Mouse (Mus musculus) megakaryocyte progenitor cell, adult 5-6 weeks (primary cell): Measurements from ENCODE around the gene Leng8. TPM values are rescaled to one million over a fixed set of nuclear protein-coding genes. Genes with fewer than 3 reads are reported as not detected.

Source experiments
- total RNA-seq, 2 experiments: library from RNA; stranded (forward) in 1 of 2; stranded (reverse) in 1 of 2; fragments of 157-497, 149-512 nt in 1 of 2; fragments of 200-1000 nt in 1 of 2; gene quantifications; 2 replicates each; pipeline versions ENCODE4 v1.2.3 to v1.2.4; 2015 to 2017

Leng8 gene
- total RNA-seq, 2 experiments from 2014 or later: 19.5 to 36.4 TPM

Other genes starting within 250 kb of the Leng8 start
- gene Gm14548, start 238.9 kb upstream of the Leng8 start, total RNA-seq (2015): 1.1 and 1.9 TPM in 2 replicates
- 0.17 and 3.1 TPM in 2 replicates for gene Gm14548, start 238.9 kb upstream of the Leng8 start, total RNA-seq (2017)
- gene Lilra6, start 221.5 kb upstream of the Leng8 start, total RNA-seq (2015): 0.71 and 0.91 TPM in 2 replicates
- gene Lilra6, start 221.5 kb upstream of the Leng8 start, total RNA-seq (2017): 0.64 and 0.67 TPM in 2 replicates
- gene Lair1, start 73.8 kb upstream of the Leng8 start, total RNA-seq (2015): 51.8 and 65.6 TPM in 2 replicates
- 80.4 and 95.9 TPM in 2 replicates for gene Lair1, start 73.8 kb upstream of the Leng8 start, total RNA-seq (2017)
- gene Ttyh1, start 17.6 kb upstream of the Leng8 start, total RNA-seq (2015): 0.12 and 0.39 TPM in 2 replicates
- gene Ttyh1, start 17.6 kb upstream of the Leng8 start, total RNA-seq (2017): 0.17 TPM in 1 of 2 replicates, not detected in the other
- 0.72 and 1.5 TPM in 2 replicates for gene Leng9, start 13.3 kb downstream of the Leng8 start, total RNA-seq (2015)
- gene Leng9, start 13.3 kb downstream of the Leng8 start, total RNA-seq (2017): 2.2 and 2.9 TPM in 2 replicates
- gene Cdc42ep5, start 27.8 kb downstream of the Leng8 start, total RNA-seq (2015): not detected in 2 replicates
- gene Cdc42ep5, start 27.8 kb downstream of the Leng8 start, total RNA-seq (2017): not detected in 2 replicates
- 0.10 TPM in 1 of 2 replicates, not detected in the other for gene Lilra5, start 100.7 kb downstream of the Leng8 start, total RNA-seq (2015)
- 0.34 TPM in 1 of 2 replicates, not detected in the other for gene Lilra5, start 100.7 kb downstream of the Leng8 start, total RNA-seq (2017)
- 0.51 and 0.79 TPM in 2 replicates for gene Ncr1, start 200.7 kb downstream of the Leng8 start, total RNA-seq (2015)
- not detected in 2 replicates for gene Ncr1, start 200.7 kb downstream of the Leng8 start, total RNA-seq (2017)